Mouse (Mus musculus) kidney, adult 2 months (tissue): ENCODE data around the gene Dgke.

Source experiments
- CTCF ChIP-seq: fragments of 200-500 bp; conservative IDR thresholded peaks from 2 replicates; pipeline ENCODE4 v1.5.1; 2011; ENCODE audit warnings: low read depth, mild to moderate bottlenecking, control low read depth, low read length, moderate library complexity, mixed read lengths; ENCODE audit not compliant: insufficient read depth, insufficient read length
- POLR2A ChIP-seq: fragments of 200-500 bp; IDR thresholded peaks from one replicate; pipeline ENCODE4 v1.6.1; 2011; ENCODE audit warnings: low read depth, low read length, control low read depth

DNA sequence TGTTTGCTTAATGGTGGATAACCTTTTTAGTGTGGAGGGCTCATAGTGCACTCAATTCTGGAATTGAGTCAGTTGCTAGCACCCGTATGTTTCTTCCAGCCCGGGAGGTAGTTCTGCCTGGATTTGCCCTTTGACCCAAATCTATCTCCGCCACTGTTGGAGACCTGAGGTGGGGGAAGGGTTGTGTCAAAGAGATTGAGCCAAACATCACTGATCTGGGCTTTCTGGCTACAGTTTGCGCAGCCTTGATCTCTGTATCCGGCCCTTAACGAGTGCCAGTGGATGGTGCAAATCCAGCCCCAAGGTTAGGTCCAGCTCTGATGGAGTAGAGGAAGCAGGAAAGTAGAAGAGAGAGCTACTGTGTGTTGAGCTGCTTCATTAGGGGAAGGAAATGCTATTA, 63.6 kb downstream of the Dgke start:
- TF ChIP-seq CTCF (no peak), POLR2A (no peak)
